Mouse (Mus musculus): Measurements from ENCODE around the gene Tcte1.

The Tcte1 gene

GRCm38 (mm10) chr17:45523263-45523662 is at the start of gene Tcte1:
TSS of gene Tcte1 (plus strand) at chr17:45523434.
- no peak for DNase-seq

- DNase-seq = no peak
Measured at GRCm38 (mm10) chr17:45473667-45474066, 49.6 kb upstream of the Tcte1 start.

- DNase-seq = no peak
Measured at GRCm38 (mm10) chr17:45474146-45474545, 49.1 kb upstream of the Tcte1 start.

GRCm38 (mm10) chr17:45474669-45475465 is 48.4 kb upstream of the Tcte1 start, which contains the start of gene Spats1:
TSS of gene Spats1 (minus strand) at chr17:45475415.
- DNase-seq = peak; percentile 62

GRCm38 (mm10) chr17:45478234-45478825 is 44.9 kb upstream of the Tcte1 start:
- peak; percentile 79 for DNase-seq

- no peak for DNase-seq
Measured at GRCm38 (mm10) chr17:45480429-45480828, 42.8 kb upstream of the Tcte1 start.

GRCm38 (mm10) chr17:45485581-45485980 is 37.7 kb upstream of the Tcte1 start:
- DNase-seq = no peak

- DNase-seq = no peak
Measured at GRCm38 (mm10) chr17:45487216-45487615, 36.0 kb upstream of the Tcte1 start.

GRCm38 (mm10) chr17:45488321-45489254 is 34.6 kb upstream of the Tcte1 start:
- DNase-seq = no peak

GRCm38 (mm10) chr17:45489736-45490135 is 33.5 kb upstream of the Tcte1 start:
- DNase-seq = no peak

- no peak for DNase-seq
Measured at GRCm38 (mm10) chr17:45490532-45491154, 32.6 kb upstream of the Tcte1 start.

- DNase-seq = no peak
Measured at GRCm38 (mm10) chr17:45495398-45495797, 27.8 kb upstream of the Tcte1 start.

GRCm38 (mm10) chr17:45498397-45498796 is 24.8 kb upstream of the Tcte1 start:
- DNase-seq = no peak

GRCm38 (mm10) chr17:45499516-45499915 is 23.7 kb upstream of the Tcte1 start:
- DNase-seq = no peak

- DNase-seq = no peak
Measured at GRCm38 (mm10) chr17:45500981-45501380, 22.3 kb upstream of the Tcte1 start.

- no peak for DNase-seq
Measured at GRCm38 (mm10) chr17:45502324-45502723, 20.9 kb upstream of the Tcte1 start.

- no peak for DNase-seq
Measured at GRCm38 (mm10) chr17:45503301-45503973, 19.8 kb upstream of the Tcte1 start.

GRCm38 (mm10) chr17:45505941-45506465 is 17.2 kb upstream of the Tcte1 start:
- DNase-seq = no peak

GRCm38 (mm10) chr17:45506700-45507189 is 16.5 kb upstream of the Tcte1 start, which contains the start of gene Aars2:
TSS of gene Aars2 (plus strand) at chr17:45506841.
- DNase-seq = peak; percentile 96

- DNase-seq = no peak
Measured at GRCm38 (mm10) chr17:45510871-45511270, 12.4 kb upstream of the Tcte1 start.

GRCm38 (mm10) chr17:45511757-45512156 is 11.5 kb upstream of the Tcte1 start:
- no peak for DNase-seq
